Mouse (Mus musculus): Measurements from ENCODE around the gene Casc1.

Gene Casc1

GRCm38 (mm10) chr6:145210816-145211338, at the start of gene Casc1, which contains the start of gene Etfrf1:
Gene Casc1 (minus strand): TSS chr6:145211005.
Gene Etfrf1 (plus strand): TSS chr6:145211134.
- in situ Hi-C loops (cut with MboI, MseI) = no loop called here

GRCm38 (mm10) chr6:145256701-145257073, 45.9 kb upstream of the Casc1 start:
- in situ Hi-C loops (cut with MboI, MseI) = no loop called here

GRCm38 (mm10) chr6:145255952-145256700, 45.3 kb upstream of the Casc1 start:
- in situ Hi-C loops (cut with MboI, MseI) = no loop called here

GRCm38 (mm10) chr6:145250820-145251219, 40.0 kb upstream of the Casc1 start:
- in situ Hi-C loops (cut with MboI, MseI) = loop anchor here (5.0 kb wide), 1 partner anchor 91 kb away; no protein-coding TSS in a partner anchor

- in situ Hi-C loops (cut with MboI, MseI) = loop anchor here (5.0 kb wide), 1 partner anchor 92 kb away; no protein-coding TSS in a partner anchor
Measured at GRCm38 (mm10) chr6:145250185-145250791, 39.5 kb upstream of the Casc1 start, which contains the start of gene Kras. Gene Kras (minus strand): TSS chr6:145250239.

GRCm38 (mm10) chr6:145249291-145250184, 38.7 kb upstream of the Casc1 start:
- in situ Hi-C loops (cut with MboI, MseI) = loop anchor here (5.0 kb wide), 1 partner anchor 93 kb away; no protein-coding TSS in a partner anchor

GRCm38 (mm10) chr6:145247886-145248285, 37.1 kb upstream of the Casc1 start:
- in situ Hi-C loops (cut with MboI, MseI) = no loop called here

GRCm38 (mm10) chr6:145246841-145247240, 36.0 kb upstream of the Casc1 start:
- in situ Hi-C loops (cut with MboI, MseI) = no loop called here

GRCm38 (mm10) chr6:145242521-145242920, 31.7 kb upstream of the Casc1 start:
- in situ Hi-C loops (cut with MboI, MseI) = no loop called here

GRCm38 (mm10) chr6:145240285-145240684, 29.5 kb upstream of the Casc1 start:
- in situ Hi-C loops (cut with MboI, MseI) = no loop called here

- in situ Hi-C loops (cut with MboI, MseI) = no loop called here
Measured at GRCm38 (mm10) chr6:145237148-145237547, 26.3 kb upstream of the Casc1 start.

GRCm38 (mm10) chr6:145235367-145235766, 24.6 kb upstream of the Casc1 start:
- in situ Hi-C loops (cut with MboI, MseI) = no loop called here

GRCm38 (mm10) chr6:145234391-145234790, 23.6 kb upstream of the Casc1 start:
- in situ Hi-C loops (cut with MboI, MseI) = no loop called here

GRCm38 (mm10) chr6:145226296-145226695, 15.5 kb upstream of the Casc1 start:
- in situ Hi-C loops (cut with MboI, MseI) = no loop called here

GRCm38 (mm10) chr6:145224246-145224645, 13.4 kb upstream of the Casc1 start:
- in situ Hi-C loops (cut with MboI, MseI) = no loop called here

- in situ Hi-C loops (cut with MboI, MseI) = no loop called here
Measured at GRCm38 (mm10) chr6:145215826-145216225, 5.0 kb upstream of the Casc1 start.

GRCm38 (mm10) chr6:145213916-145214315, 3.1 kb upstream of the Casc1 start:
- in situ Hi-C loops (cut with MboI, MseI) = no loop called here

- in situ Hi-C loops (cut with MboI, MseI) = no loop called here
Measured at GRCm38 (mm10) chr6:145211376-145212305, 836 bp upstream of the Casc1 start.

- in situ Hi-C loops (cut with MboI, MseI) = no loop called here
Measured at GRCm38 (mm10) chr6:145210056-145210680, 637 bp downstream of the Casc1 start.

GRCm38 (mm10) chr6:145205142-145205541, 5.7 kb downstream of the Casc1 start:
- in situ Hi-C loops (cut with MboI, MseI) = no loop called here
